Comparison of ENCODE assay signal across 22 mouse cellular contexts in genomic region chr13:107306958-107307357, GRCm38 (mm10).
"Had no signal": no experiment of that assay in that cellular context is flagged by ENCODE, and none has a peak within 500 bp of the region (broad histone marks: within the 10 kb centered on the region; RNA-seq: fewer than 3 reads in every experiment).

No protein-coding gene starts in this region.

- H3K9me3 ChIP-seq: limb, embryonic 12.5 days; limb, embryonic 15.5 days; midbrain, embryonic 12.5 days; neural tube, embryonic 13.5 days; stomach, embryonic 15.5 days had no signal

- H3K4me1 ChIP-seq: limb, embryonic 12.5 days; limb, embryonic 15.5 days; stomach, embryonic 15.5 days had no signal

- H3K4me3 ChIP-seq: limb, embryonic 12.5 days; limb, embryonic 15.5 days; midbrain, embryonic 12.5 days; myocyte; neural tube, embryonic 13.5 days; stomach, embryonic 15.5 days had no signal

- H3K9ac ChIP-seq: limb, embryonic 12.5 days; limb, embryonic 15.5 days; liver, embryonic 14.5 days; liver, postnatal 0 days; lung, embryonic 14.5 days; midbrain, embryonic 12.5 days; neural tube, embryonic 13.5 days; stomach, embryonic 15.5 days had no signal

- ATAC-seq: liver, postnatal 0 days; lung, postnatal 0 days; midbrain, embryonic 16.5 days had no signal

- H3K36me3 ChIP-seq: limb, embryonic 12.5 days; limb, embryonic 15.5 days; midbrain, embryonic 12.5 days; neural tube, embryonic 13.5 days; stomach, embryonic 15.5 days had no signal

- H3K4me2 ChIP-seq: limb, embryonic 12.5 days; limb, embryonic 15.5 days; liver, embryonic 11.5 days; lung, embryonic 14.5 days; midbrain, embryonic 12.5 days; neural tube, embryonic 13.5 days; stomach, embryonic 15.5 days had no signal

- H3K27ac ChIP-seq: limb, embryonic 12.5 days; limb, embryonic 15.5 days; liver, embryonic 14.5 days; midbrain, embryonic 12.5 days; neural tube, embryonic 13.5 days; stomach, embryonic 15.5 days had no signal

- H3K27me3 ChIP-seq: limb, embryonic 12.5 days; limb, embryonic 15.5 days; midbrain, embryonic 12.5 days; neural tube, embryonic 13.5 days; stomach, embryonic 15.5 days had no signal

- DNase-seq: kidney, adult 2 months; kidney, postnatal 10 days; kidney, postnatal 36 days; layer of hippocampus, postnatal 36 days; left cerebral cortex, postnatal 4 days; liver, postnatal 0 days; lung, embryonic 14.5 days; lung, postnatal 36 days; retina, postnatal 1 day; right cerebral cortex, postnatal 25 days; spleen, adult 18-20 months; thymus, postnatal 25 days had no signal
